Mouse (Mus musculus): ENCODE data around the gene Ccr10.

DNA sequence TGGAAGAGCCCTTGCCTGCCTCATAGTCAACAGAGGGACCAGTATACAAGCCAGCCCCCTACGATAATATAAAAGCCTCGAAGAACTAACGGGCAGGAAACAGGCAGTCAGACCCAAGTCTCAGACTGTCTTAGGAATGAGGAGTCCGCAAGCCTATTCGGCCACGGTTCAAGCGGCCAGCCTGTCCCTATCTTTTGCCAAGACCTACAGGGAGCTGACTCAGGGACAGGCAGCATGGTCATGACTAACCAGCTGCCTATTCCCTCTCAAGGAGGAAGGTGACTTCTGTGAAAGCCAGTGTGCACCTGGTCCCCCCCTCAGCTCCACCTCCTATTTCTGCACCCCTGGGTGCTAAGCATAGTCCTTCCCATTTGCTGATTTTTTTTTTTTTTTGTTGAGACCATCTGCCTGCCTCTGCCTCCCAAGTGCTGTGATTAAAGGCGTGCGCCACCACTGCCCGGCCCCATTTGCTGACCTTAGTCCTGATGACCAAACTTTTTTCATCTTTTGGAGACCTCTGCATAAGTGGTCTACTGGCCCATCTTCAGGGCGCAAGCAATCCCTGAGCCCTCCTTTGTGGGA is 46.2 kb downstream of the Ccr10 start:
- TF ChIP-seq TAL1 (IDR thresholded peaks at IDR 0.05; ENCODE audit: low read length) = no peak
- TF ChIP-seq GATA1 (IDR thresholded peaks at IDR 0.05; ENCODE audit: low read length) = no peak

Measured in erythroblast, embryonic 14.5 days (primary cell).